Mouse (Mus musculus) urinary bladder, adult 18-20 months (tissue): Measurements from ENCODE around the gene Tex19.2.

Experiments
- DNase-seq, 2 experiments: peaks; one replicate each; pipeline ENCODE4 v3.0.0; 2022; ENCODE audit warnings: low spot score in 2 of 2, mixed read lengths in 2 of 2

Tex19.2 gene

DNA sequence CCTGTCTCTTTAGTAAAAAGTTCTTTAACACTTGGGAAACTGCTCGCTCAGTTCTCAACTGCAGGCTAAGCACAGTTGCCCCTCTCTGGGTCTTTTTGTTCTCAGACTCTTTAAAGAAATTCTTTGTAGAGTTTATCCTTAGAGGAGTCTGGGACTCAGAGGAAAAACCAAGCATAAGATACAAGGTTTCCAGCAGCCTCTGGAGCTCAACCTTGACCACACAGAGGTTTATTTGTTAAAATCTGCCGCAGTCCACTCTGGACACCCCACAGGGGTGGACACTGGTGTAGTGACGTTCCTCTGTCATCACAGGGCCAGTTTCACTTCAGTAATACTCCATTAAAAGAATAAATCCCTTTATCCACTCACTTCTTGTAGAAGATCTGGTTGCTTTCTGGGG, at the start of gene Tex19.2:
Gene Tex19.2 (minus strand): TSS at position 101 of the 400 bp plus-strand sequence.
- no peak for DNase-seq

DNA sequence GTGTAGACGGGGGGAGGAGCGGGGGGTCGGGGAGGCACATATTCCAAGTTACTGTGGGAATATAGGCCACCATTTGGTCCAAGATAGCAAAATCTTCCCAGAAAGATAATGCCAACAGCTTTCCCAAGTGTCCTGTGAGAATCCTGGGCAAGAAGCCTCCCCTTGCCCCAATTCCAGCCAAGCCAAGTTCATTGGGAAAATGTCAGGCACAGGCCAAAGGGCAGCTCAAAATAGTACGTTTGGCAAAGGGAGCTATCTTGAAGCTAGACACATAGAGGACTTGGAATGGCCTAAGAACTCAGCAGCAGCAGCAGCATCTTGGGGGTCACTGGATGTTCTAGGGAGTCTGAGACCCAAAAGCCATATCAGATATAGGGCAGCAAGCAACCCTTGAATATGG, 45.3 kb upstream of the Tex19.2 start:
- DNase-seq, result no peak

DNA sequence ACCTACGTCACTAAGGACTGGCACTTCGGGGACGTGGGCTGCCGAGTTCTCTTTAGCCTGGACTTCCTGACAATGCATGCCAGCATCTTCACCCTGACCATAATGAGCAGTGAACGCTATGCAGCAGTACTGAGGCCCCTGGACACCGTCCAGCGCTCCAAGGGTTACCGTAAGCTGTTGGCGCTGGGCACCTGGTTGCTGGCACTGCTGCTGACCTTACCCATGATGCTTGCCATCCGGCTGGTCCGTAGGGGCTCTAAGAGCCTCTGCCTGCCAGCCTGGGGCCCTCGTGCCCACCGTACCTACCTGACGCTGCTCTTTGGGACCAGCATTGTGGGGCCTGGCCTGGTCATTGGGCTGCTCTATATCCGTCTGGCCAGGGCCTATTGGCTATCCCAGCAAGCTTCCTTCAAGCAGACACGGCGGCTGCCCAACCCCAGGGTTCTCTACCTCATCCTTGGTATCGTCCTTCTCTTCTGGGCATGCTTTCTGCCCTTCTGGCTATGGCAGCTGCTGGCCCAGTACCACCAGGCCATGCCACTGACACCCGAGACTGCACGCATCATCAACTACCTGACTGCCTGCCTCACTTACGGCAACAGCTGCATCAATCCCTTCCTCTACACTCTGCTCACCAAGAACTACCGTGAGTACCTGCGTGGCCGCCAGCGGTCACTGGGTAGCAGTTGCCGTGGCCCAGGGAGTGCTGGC, 42.3 kb upstream of the Tex19.2 start:
- no peak for DNase-seq

DNA sequence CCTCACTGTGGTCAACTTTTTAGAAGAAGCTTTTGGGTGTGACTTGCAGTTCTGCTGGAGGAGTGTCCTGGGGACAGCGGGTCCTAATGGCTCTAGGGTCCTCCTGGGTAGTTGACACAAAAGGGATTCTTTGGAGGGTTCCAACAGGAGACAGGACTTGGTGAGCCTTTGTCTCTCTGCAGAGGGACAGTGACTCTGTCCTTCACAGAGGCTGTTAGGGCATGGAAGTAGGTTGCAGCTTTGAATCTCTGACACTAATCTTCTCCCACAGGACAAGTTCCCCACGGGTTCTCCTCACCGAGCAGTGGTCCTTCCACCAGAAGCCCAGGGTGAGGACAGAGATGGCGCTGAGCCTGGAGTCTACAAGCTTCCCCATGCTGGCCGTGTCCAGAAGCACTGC, 41.5 kb upstream of the Tex19.2 start, which contains the start of gene Uts2r:
Gene Uts2r (plus strand): TSS at position 301 of the 400 bp plus-strand sequence.
- no peak for DNase-seq

DNA sequence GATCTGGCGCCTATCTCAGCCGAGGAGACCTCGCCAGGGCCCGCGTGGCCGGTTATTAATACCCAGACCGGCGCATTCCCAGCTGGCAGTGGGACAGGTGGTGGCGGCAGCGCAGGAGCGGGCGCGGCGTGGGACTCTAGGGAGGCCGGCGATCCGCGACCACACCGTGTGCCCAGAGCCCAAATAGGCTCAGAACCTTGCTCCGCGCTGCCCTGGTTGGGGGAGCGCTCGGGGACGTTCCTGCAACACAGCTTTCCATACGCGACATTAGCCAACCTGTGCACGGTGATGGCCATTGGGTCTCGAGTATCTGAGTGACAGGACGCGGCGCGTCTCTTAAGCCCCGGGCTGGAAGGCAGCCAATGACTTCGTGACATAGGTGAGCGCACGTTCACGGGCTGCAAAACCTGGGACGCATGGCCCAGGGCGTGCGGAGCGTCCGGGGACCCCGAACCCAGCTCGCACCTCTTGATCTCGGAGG, 38.0 kb upstream of the Tex19.2 start:
- DNase-seq, result no peak

DNA sequence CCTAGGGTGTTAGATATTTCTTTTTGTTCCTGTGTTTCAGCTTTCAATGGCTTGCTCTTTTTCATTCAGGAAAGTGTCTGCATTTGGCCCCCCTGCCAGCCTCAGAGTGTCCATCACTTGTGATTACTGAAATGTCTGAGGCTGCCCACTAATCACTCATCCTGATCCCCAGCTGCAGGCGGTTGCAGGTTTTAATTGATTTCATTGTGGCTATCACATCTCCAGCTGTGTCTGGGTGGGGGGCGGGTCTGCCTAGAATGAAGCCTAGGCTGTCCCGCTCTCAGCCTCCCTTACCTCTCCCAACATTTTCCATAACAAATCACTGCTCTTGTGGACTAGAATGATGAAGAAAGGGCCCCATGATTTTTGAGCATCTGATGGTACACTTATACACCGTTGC, 35.7 kb upstream of the Tex19.2 start:
- DNase-seq, result no peak

DNA sequence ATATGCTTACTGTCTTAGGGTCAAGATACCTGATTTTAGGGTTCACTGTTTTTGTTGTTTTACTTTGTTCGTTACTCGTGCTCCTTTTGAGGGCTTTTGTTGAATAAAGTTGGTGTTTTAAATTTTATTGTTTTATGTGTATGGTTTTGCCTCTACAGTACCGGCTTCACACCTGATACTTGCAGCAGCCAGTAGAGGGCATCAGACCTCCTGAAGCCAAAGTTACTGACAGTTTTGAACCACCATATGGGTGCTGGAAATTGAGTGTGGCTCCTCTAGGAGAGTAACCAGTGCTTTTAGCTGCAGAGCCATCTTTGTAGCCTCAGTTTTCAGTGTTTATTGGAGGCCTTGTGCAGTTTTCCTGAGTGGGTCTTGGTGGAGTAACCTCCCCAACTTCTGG, 29.7 kb upstream of the Tex19.2 start:
- no peak for DNase-seq

DNA sequence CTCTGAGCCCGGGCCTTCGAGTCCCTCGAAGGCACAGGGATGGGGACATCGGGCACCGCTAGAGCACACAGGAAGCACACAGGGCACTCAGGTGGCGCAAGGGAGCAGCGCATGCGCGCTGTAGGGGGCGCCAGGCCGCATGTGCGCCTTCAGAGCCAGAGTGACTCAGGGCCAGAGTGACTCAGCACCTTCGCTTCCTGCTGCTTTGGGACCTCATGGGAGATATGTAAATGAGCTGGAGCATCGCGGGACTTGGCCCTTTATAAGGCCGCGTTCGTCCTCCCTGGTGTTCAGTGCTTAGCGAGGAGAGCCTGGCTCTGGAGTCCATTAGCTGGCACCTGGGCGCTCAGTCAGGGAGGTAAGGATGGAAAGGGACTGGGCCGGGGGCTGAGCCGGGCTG, 27.4 kb upstream of the Tex19.2 start, which contains the start of gene Tex19.1:
Gene Tex19.1 (plus strand): TSS at position 279 of the 400 bp plus-strand sequence.
- DNase-seq, result no peak

DNA sequence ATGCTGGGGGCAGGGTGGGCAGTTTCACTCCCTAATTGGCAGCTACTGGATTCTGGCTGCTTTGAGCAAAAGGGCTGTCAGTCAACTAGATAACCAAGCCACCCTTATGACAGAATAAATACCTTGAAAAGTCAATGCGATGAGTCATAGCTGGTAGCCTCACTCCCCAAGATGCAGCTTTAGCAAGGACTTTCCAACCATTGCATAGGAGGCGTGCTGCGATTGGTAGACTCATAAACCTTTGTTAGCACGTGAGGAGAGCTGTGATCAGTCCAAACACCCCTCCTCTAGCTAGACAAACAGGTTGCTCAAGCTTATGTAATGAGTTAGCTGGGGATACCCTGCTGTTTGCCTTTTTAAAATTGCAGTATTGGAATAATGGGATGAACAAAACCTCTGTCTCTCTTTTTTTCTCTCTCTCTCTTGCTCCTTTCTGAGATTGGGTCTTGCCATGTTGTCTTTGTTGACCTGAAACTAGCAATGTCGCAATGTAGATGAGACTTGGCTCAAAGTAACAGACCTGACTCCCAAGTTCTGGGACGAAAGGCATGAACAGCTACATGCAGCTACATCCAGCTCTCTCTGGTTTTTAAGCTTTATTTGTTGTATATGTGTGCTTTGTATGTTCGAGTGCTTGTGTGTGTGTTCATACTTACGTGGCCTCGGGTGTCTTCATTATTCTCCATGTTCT, 25.0 kb upstream of the Tex19.2 start:
- peak in 1 of 2 experiments; percentile 32 for DNase-seq

DNA sequence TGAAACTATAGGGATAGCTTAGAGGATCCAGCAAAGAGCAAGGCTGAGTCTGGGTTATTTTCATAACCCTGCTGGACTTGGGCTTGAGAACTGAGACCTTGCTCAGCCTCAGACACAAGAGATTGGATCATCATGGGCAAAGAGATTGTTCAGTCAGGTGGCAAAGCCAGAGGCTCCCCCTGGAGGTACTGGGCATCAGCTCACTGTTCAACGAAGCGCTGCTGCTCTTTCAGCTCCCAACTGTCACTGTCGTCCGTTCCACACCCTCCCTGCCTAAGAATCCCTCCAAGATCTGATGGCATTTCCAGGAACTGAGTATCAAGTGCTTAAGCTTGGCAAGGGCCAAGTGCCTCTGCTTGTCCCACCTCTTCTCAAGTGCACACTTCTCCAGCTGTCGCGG, 20.3 kb upstream of the Tex19.2 start:
- no peak for DNase-seq

DNA sequence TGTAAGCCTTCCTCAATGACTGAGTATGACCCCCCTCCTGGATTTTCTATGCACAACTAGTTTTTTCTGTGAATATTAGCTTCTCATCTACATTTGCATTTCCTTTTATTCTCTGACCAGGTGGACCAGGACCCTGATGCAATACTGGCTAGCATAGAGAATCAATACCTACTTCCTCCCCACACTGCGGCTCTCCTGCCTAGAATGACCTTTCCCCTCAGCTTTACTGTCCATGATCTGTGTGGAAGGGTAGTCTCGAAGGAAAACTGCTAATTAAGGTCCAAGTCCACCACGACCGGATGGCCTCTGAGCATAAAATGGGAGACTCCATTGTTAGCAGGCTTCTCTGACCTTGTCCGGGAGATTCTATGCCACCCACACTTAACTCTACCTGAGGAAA, 19.2 kb upstream of the Tex19.2 start:
- DNase-seq, result no peak

DNA sequence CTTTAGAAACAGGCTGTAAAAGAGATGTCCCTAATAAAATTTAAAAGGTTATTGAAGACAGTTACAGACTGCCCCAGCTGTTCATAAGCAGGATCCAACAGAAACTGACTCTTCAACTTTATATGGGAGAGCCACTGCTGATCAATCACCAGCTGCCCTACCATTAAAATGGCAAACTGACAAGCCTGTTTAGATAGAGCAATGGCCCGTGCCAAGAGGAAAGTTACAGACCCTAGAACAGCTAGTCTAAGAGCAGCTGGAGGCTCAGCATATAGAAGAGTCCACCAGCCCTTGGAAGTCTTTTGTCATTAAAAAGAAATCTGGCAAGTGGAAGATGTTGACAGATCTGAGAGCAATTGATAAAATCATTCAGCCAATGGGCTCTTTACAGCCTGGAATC, 16.1 kb upstream of the Tex19.2 start:
- DNase-seq, result no peak

DNA sequence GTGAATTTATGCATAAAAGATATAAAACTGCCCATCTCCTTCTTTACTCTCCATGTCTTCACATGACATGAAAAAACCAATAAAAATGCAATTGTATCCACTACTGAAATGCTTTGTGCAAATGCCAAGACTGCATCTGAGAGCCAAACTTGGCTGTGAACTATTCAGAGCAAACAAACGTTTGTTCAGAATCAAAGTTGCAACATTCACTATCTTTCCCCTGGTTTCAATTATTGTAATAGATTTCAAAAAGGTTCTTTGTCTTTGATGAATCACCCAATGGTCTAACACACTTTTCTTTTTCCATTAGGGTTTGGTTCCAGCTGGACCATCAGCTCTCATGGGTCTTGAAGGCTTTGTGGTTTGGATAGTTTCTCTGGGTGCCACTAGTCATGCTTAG, 11.1 kb upstream of the Tex19.2 start:
- no peak for DNase-seq

DNA sequence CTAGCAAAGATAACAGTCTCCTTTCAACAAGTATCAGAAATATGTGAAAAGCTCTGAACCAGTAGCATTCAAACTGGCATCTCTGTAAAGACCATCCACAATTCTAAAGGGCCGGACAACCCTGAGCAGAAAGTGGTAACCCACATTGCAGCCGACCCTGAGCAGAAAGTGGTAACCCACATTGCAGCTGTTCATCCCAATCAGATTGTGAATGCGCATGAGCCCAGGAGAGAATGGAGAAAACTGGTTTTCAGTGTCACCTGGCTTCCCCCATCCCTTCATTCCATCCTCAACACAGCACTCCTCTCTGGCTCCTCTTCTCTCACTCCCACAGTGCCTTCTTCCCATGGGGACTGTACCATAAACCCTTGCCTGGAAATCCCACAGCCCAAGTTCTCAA, 9.0 kb upstream of the Tex19.2 start:
- DNase-seq, result no peak

DNA sequence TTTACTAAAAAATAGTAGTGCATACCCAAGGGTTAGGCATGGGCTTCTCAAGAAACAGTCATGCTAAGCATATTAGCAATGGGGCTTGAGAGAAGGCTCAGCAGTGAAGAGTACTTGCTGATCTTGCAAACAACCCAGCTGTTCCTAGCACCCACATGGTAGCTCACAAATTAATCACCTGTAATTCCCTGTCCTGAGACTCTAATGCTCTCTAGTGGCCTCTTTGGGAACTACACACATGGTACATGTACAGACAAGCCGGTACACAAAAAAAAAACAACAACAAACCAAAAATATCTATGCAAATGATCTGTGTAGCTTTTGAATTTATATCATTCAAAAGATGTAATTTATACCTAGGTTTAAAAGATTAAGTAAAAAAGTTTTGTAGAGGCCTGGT, 7.9 kb upstream of the Tex19.2 start:
- no peak for DNase-seq

DNA sequence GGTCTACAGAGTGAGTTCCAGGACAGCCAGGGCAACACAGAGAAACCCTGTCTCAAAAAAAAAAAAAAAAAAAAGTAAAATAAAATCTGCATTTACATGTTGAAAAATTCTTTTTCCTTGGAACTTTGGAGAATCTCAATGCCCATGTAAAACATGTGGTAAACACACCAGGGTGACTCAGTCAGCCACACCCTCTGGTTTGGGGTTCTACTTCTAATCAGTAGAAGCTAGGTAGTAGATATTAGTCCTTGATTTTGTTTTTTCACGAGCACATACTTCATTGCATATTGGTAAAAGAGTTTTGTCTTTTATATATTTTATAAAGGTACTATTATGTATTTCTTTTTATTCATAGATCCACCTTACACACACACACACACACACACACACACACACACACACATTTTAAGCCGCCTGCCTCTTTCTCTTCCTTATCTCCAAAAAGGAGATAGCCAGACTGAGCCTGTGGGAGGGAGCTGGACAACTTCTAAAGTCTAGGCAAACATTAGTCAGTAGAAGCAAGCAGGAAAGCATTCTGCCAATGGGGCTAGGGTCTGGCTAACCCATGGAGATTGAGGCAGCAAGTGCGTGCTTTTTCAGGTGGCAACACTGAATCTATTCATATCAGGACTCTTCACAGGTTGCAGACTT, 7.2 kb upstream of the Tex19.2 start:
- no peak for DNase-seq

DNA sequence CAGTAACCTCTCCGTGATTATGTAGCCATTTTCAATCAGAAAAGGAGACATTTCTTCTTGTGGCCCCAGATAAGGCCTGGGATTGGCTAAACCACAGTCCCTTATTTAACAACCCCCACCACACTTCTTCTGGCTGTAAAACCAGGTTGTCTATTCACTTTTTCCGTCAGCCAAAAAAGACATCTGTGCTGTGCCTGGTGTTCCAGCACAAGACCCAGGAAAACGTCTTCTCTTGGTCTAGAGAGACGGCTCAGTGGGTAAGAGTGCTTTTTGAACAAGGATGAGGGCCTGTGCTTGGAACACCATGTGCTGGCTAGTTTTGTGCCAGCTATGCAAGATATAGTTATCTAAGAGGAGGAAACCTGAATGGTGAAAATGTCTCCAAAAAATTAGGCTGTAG, 5.0 kb upstream of the Tex19.2 start:
- no peak for DNase-seq

DNA sequence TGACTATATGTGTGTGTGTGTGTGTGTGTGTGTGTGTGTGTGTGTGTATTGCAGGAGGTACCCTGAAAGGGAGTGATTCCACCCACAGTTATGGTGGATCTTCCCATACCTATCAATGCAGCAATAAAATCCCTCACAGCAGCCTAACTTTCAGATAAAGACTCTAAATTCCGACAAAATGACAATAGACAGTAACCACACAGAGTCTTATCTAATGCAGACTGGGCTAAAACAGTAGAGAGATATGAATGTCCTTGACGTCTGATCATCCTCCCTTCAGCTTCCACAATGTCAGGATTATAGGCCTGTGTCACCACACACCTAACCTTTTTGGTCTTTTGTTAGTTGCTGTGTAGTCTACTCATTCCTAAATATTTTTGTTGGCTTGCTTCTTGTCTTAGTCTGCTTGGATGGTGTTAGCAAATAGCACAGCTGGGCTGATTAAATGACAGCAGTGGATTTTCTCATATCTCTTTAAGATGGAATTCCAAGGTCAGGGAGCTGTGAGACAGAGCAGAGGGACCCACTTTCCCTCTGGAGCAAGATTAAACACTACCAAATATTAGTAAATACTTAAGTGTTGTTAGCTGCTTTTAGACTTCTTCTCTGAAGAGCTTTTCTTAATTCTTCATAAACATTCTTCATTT, 3.7 kb upstream of the Tex19.2 start:
- no peak for DNase-seq

DNA sequence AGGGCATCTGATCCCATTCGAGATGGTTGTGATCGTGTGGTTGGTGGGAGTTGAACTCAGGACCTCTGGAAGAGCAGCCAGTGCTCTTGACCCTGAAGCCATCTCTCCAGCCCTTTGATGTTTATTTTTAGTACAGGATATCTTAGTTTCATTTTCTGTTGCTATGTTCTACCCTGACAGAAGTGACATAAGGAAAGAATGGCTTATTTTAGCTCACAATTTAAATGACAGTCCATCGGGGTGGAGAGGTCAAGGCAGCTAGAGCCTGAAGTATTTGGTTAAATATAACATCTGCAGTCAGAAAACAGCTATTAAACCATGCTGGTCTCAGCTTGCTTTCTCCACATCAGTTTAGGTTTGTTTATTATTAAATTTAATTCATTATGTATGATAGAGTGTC, 2.7 kb upstream of the Tex19.2 start:
- DNase-seq, result no peak

DNA sequence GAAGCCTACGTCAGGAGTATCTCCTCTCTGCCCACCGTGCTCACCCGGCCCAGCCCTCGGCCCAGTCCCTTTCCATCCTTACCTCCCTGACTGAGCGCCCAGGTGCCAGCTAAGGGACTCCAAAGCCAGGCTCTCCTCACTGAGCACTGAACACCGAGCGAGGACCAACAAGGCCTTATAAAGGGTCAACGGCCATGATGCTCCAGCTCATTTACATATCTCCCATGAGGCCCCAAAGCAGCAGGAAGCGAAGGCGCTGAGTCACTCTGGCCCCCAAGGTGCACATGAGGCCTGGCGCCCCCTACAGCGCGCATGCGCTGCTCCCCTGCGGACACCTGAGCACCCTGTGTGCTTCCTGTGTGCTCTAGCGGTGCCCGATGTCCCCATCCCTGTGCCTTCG, 371 bp downstream of the Tex19.2 start:
- DNase-seq, result no peak

DNA sequence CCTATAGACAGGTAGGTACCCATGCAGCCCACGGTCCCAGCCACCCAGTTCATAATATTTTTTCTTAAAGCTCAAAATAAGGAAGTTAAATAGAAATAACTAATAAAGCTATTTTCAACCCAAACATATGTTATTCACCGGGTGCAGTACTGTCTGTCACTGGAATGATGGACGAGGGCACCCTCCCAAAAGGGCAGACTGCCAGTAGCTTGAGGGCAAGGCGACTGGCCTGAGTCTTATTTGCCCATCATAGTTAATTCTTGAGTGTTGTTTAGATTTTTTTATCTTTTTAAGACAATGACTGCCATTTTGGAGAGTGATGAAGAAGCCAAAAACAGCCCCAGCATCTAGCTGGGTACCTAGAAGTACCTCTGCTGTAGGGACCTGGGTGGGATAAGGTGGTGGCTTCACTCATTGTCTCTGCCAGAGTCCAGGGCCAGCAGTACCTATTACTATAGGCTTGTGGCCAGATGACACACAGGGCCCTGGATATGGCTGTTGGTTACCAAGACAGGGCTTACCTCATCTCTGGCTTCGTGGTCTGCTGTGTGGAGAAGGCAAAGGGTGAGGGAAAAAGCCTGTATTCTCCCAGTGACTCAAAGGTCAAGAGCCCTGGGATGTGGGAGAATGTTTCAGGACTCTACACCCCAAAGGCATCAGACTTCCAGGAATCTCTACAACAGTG, 6.2 kb downstream of the Tex19.2 start:
- no peak for DNase-seq

DNA sequence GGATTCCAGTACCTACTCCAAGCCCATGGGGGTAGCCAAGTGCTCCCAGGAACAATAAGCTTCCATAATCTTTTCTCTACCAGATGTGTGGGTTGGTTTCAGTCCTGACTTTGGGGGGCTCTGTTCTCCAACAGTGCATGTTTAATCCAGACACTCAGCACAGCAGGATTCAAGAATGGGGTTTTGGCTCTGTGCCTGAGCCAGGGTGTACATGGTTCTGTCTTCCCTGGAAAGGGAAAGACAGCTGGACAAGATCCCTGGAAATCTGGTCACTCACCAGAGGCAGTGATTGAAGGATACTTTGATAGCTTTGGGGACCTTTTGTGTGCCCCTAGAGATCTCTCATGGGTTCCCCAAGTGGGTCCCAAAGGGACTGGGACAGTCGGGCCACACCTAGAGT, 6.9 kb downstream of the Tex19.2 start:
- DNase-seq, result no peak
